ENCODE assay signal across 12 mouse cellular contexts in genomic region chr15:102623121-102623520, GRCm38 (mm10). TPM values are rescaled to one million over a fixed set of nuclear protein-coding genes. Genes with fewer than 3 reads are reported as not detected.
DNase-seq lines count a peak whose midpoint lies in the region; ATAC-seq and TF ChIP-seq lines count a peak whose summit lies in the region.
"Had no signal": no experiment of that assay in that cellular context is flagged by ENCODE, and none has a peak within 500 bp of the region (broad histone marks: within the 10 kb centered on the region; RNA-seq: fewer than 3 reads in every experiment).

No protein-coding gene starts in this region.

- peak overlapping the region; percentile 33; the same call in 1 of the 2 replicates for H3K9ac ChIP-seq in heart, embryonic 13.5 days
- H3K9ac ChIP-seq in lung, embryonic 15.5 days: no peak overlapping the region
- no peak overlapping the region for H3K9ac ChIP-seq in forebrain, embryonic 16.5 days (replicated peaks; ENCODE audit: low read depth, low read length)
- H3K9ac ChIP-seq in neural tube, embryonic 15.5 days (replicated peaks): no peak overlapping the region

- 0 out of 2 replicates have a peak overlapping the region, but pooled peaks have one; percentile 70 for H3K4me3 ChIP-seq in heart, embryonic 13.5 days
- peak overlapping the region; percentile 3; the same call in 1 of the 2 replicates for H3K4me3 ChIP-seq in lung, embryonic 15.5 days
- H3K4me3 ChIP-seq in lung, adult 2 months (replicated peaks; ENCODE audit: extremely low read depth, low read depth, low read length): no peak overlapping the region
- H3K4me3 ChIP-seq in forebrain, embryonic 16.5 days (replicated peaks; ENCODE audit: low read length): no peak overlapping the region
- no peak overlapping the region for H3K4me3 ChIP-seq in neural tube, embryonic 15.5 days (replicated peaks)

- no peak for TF ChIP-seq CTCF in lung, adult 2 months (IDR thresholded peaks at IDR 0.05; ENCODE audit: insufficient read depth, low read length)

- no peaks in the 10 kb centered on the region for H3K9me3 ChIP-seq in heart, embryonic 13.5 days
- no peaks in the 10 kb centered on the region for H3K9me3 ChIP-seq in lung, embryonic 15.5 days
- H3K9me3 ChIP-seq in forebrain, embryonic 16.5 days (ENCODE audit: control insufficient read depth, low read length): no peaks in the 10 kb centered on the region
- no peaks in the 10 kb centered on the region for H3K9me3 ChIP-seq in neural tube, embryonic 15.5 days (replicated peaks)

- DNase-seq in heart, postnatal 14 days: no peak
- DNase-seq in lung, adult 2 months: no peak
- no peak for DNase-seq in cerebellum, postnatal 10 days
- DNase-seq: cerebellum, adult 18-20 months; retina, postnatal 1 day had no signal

- H3K4me2 ChIP-seq in heart, embryonic 13.5 days: peak overlapping the region; percentile 72
- H3K4me2 ChIP-seq in lung, embryonic 15.5 days: peak overlapping the region; percentile 82
- H3K4me2 ChIP-seq in forebrain, embryonic 16.5 days (ENCODE audit: low read length): peak overlapping the region; percentile 41
- H3K4me2 ChIP-seq in neural tube, embryonic 15.5 days: peak overlapping the region; percentile 89; the same call in 1 of the 2 replicates
- H3K4me2 ChIP-seq: midbrain, embryonic 11.5 days had no signal

- ATAC-seq in heart, embryonic 13.5 days (ENCODE audit: extremely low read depth, insufficient number of reproducible peaks, low FRiP score, low TSS enrichment): no peak
- no peak for ATAC-seq in lung, embryonic 15.5 days (ENCODE audit: borderline replicate concordance, extremely low read depth, low FRiP score, low TSS enrichment)
- no peak for ATAC-seq in forebrain, embryonic 16.5 days
- ATAC-seq in neural tube, embryonic 15.5 days (ENCODE audit: low FRiP score): no peak
- ATAC-seq in activated CD4-positive, CD25-positive, alpha-beta regulatory T cell, adult 4 months: no peak

- no peak for TF ChIP-seq POLR2A in lung, adult 2 months (IDR thresholded peaks at IDR 0.05; ENCODE audit: borderline replicate concordance, extremely low read depth, low read depth, low read length)

- no peaks in the 10 kb centered on the region for H3K27me3 ChIP-seq in heart, embryonic 13.5 days (replicated peaks)
- no peaks in the 10 kb centered on the region for H3K27me3 ChIP-seq in lung, embryonic 15.5 days
- H3K27me3 ChIP-seq in forebrain, embryonic 16.5 days (replicated peaks; ENCODE audit: control insufficient read depth, insufficient read depth, low read length): no peaks in the 10 kb centered on the region
- H3K27me3 ChIP-seq in neural tube, embryonic 15.5 days (replicated peaks): no peaks in the 10 kb centered on the region
- H3K27me3 ChIP-seq: CH12.LX had no signal

- H3K36me3 ChIP-seq in heart, embryonic 13.5 days: peaks cover 18% of the 10 kb centered on the region
- H3K36me3 ChIP-seq in lung, embryonic 15.5 days: no peaks in the 10 kb centered on the region
- no peaks in the 10 kb centered on the region for H3K36me3 ChIP-seq in forebrain, embryonic 16.5 days (ENCODE audit: control insufficient read depth, insufficient read depth)
- H3K36me3 ChIP-seq in neural tube, embryonic 15.5 days: no peaks in the 10 kb centered on the region

- 85% methylated on average over 3 of the region's 3 CpGs for WGBS in heart, embryonic 13.5 days
- WGBS in lung, embryonic 15.5 days: 66% methylated on average over 3 of the region's 3 CpGs
- WGBS in lung, adult 2 months: 52% methylated on average over 3 of the region's 3 CpGs
- WGBS in forebrain, embryonic 16.5 days: 85% methylated on average over 3 of the region's 3 CpGs
- 80% methylated on average over 3 of the region's 3 CpGs for WGBS in neural tube, embryonic 15.5 days

- H3K4me1 ChIP-seq in heart, embryonic 13.5 days: peaks cover 27% of the 10 kb centered on the region
- peaks cover 22% of the 10 kb centered on the region for H3K4me1 ChIP-seq in lung, embryonic 15.5 days
- H3K4me1 ChIP-seq in lung, adult 2 months (ENCODE audit: control insufficient read depth, insufficient read depth, low read length): peaks cover 5% of the 10 kb centered on the region; the same call in 1 of the 2 replicates
- H3K4me1 ChIP-seq in forebrain, embryonic 16.5 days (replicated peaks; ENCODE audit: control insufficient read depth, insufficient read depth, low read length): peaks cover 26% of the 10 kb centered on the region
- peaks cover 21% of the 10 kb centered on the region for H3K4me1 ChIP-seq in neural tube, embryonic 15.5 days

- intact Hi-C loops in heart, postnatal 14 days (cut with DNase I): no loop called here

- H3K27ac ChIP-seq in heart, embryonic 13.5 days (replicated peaks): no peak overlapping the region
- 0 out of 2 replicates have a peak overlapping the region, but pooled peaks have one; percentile 15 for H3K27ac ChIP-seq in lung, embryonic 15.5 days
- no peak overlapping the region for H3K27ac ChIP-seq in forebrain, embryonic 16.5 days (ENCODE audit: low read length)
- H3K27ac ChIP-seq in neural tube, embryonic 15.5 days (replicated peaks): no peak overlapping the region

RNA-seq across cellular contexts. Expression of gene Gm28047, which starts 1.7 kb away (rescaled TPM):
- polyA plus RNA-seq in heart, embryonic 13.5 days (2015; fragmentation: Nextera tagmentation; extraction: Ambion mirVana): 0.41 TPM in 1 of 2 replicates, not detected in the other
- total RNA-seq in heart, postnatal 14 days (2021): under 1 TPM in 1 of 2 experiments, not detected in 1; 0.83 TPM
- not detected in 2 replicates for polyA plus RNA-seq in lung, embryonic 15.5 days (2015; fragmentation: Nextera tagmentation; extraction: Ambion mirVana)
- polyA plus RNA-seq in lung, adult 2 months (2012; rRNA removed): 0.11 and 0.22 TPM in 2 replicates
- polyA plus RNA-seq in forebrain, embryonic 16.5 days (2015; fragmentation: Nextera tagmentation; extraction: Ambion mirVana): not detected in 2 replicates
- polyA plus RNA-seq in neural tube, embryonic 15.5 days (2015; fragmentation: Nextera tagmentation; extraction: Ambion mirVana): 0.50 TPM in 1 of 2 replicates, not detected in the other
- polyA plus RNA-seq in activated CD4-positive, CD25-positive, alpha-beta regulatory T cell, adult 4 months (2017; shearing (Covaris generic)): 1 to 10 TPM in 1 of 2 experiments, not detected in 1; 1.5 TPM
- total RNA-seq: CH12.LX had no signal

RNA-seq across cellular contexts. Expression of gene Atf7, which starts 2.1 kb away (rescaled TPM):
- polyA plus RNA-seq in heart, embryonic 13.5 days (2015; fragmentation: Nextera tagmentation; extraction: Ambion mirVana): 25.1 and 30.0 TPM in 2 replicates
- 10 to 100 TPM; 65.2 to 68.8 TPM for total RNA-seq in heart, postnatal 14 days (2021)
- polyA plus RNA-seq in lung, embryonic 15.5 days (2015; fragmentation: Nextera tagmentation; extraction: Ambion mirVana): 40.6 and 47.0 TPM in 2 replicates
- 90.4 and 119 TPM in 2 replicates for polyA plus RNA-seq in lung, adult 2 months (2012; rRNA removed)
- 26.8 and 27.5 TPM in 2 replicates for polyA plus RNA-seq in forebrain, embryonic 16.5 days (2015; fragmentation: Nextera tagmentation; extraction: Ambion mirVana)
- 16.6 and 19.5 TPM in 2 replicates for polyA plus RNA-seq in neural tube, embryonic 15.5 days (2015; fragmentation: Nextera tagmentation; extraction: Ambion mirVana)
- 10 to 100 TPM; 32.4 to 36.5 TPM for polyA plus RNA-seq in activated CD4-positive, CD25-positive, alpha-beta regulatory T cell, adult 4 months (2017; shearing (Covaris generic))

RNA-seq across cellular contexts. Expression of gene Atp5g2, which starts 49.0 kb away (rescaled TPM):
- polyA plus RNA-seq in heart, embryonic 13.5 days (2015; fragmentation: Nextera tagmentation; extraction: Ambion mirVana): 72.3 and 73.9 TPM in 2 replicates
- total RNA-seq in heart, postnatal 14 days (2021): 10 to 100 TPM; 22.8 to 37.2 TPM
- polyA plus RNA-seq in lung, embryonic 15.5 days (2015; fragmentation: Nextera tagmentation; extraction: Ambion mirVana): 70.9 and 83.1 TPM in 2 replicates
- polyA plus RNA-seq in lung, adult 2 months (2012; rRNA removed): 250 and 262 TPM in 2 replicates
- polyA plus RNA-seq in forebrain, embryonic 16.5 days (2015; fragmentation: Nextera tagmentation; extraction: Ambion mirVana): 50.4 and 56.5 TPM in 2 replicates
- polyA plus RNA-seq in neural tube, embryonic 15.5 days (2015; fragmentation: Nextera tagmentation; extraction: Ambion mirVana): 49.7 and 63.7 TPM in 2 replicates
- polyA plus RNA-seq in activated CD4-positive, CD25-positive, alpha-beta regulatory T cell, adult 4 months (2017; shearing (Covaris generic)): 100 to 1,000 TPM in 1 of 2 experiments, 10 to 100 TPM in 1; 48.2 to 100 TPM

Comparison
In these comparisons a context has a peak if more than half of its experiments do, and no peak if none do; other contexts are left out.
1. H3K4me3 ChIP-seq: peak in heart, embryonic 13.5 days (single experiment) and lung, embryonic 15.5 days (single experiment); none in lung, adult 2 months (single experiment), forebrain, embryonic 16.5 days (single experiment) and neural tube, embryonic 15.5 days (single experiment).
2. Peak in every context shown above with its lines, with median percentiles within 50 percentile points of each other: H3K4me2 ChIP-seq.